Mouse (Mus musculus): ENCODE data around the gene Traf2.

The Traf2 gene

DNA sequence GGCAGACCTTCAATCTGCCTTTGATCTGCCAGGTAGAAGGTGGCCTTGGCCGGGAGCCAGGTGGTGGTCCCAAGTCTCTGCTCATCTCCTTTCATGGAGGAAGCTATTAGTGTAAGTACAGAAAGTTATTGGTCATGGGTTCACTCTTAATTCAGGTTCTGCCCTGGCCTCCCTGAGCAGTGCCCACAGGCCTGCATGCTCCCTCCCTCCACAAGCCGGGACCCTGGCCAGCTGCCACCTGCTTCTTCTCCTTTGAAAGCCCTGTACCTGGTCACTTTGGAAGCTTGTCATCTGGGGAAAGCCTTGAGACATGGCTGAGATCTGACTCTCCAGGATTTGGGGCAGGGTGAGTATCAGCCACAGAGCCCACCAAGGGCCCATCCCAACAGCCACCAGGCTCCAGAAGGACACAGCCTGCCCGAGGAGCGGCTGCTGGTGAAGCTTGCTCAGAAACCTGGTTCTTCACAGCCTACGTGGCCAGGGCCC, 53.2 kb downstream of the Traf2 start, which contains the start of gene Lcn12:
Lcn12 (minus strand) TSS at position 436 of the 486 bp plus-strand sequence.
- DNase-seq: no peak

DNA sequence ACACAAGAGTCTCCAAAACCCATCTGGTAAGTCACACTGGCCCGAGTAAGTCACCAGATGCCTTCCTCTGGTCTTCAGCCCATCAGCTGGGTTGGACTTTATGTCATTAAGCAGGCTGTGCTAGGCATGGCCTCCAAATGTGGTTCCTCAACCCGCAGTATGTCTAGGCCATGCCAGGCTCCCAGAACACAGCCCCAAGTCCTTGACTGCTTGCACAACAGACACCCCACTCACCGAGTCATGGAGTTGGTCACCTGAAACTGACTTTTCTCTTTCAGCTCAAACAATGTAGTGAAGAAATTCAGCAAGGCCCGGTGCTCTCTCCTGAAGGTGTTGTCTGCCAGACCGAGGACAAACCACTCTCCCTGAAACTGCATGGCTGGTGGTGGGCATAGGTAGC, 53.8 kb downstream of the Traf2 start:
- DNase-seq: no peak

DNA sequence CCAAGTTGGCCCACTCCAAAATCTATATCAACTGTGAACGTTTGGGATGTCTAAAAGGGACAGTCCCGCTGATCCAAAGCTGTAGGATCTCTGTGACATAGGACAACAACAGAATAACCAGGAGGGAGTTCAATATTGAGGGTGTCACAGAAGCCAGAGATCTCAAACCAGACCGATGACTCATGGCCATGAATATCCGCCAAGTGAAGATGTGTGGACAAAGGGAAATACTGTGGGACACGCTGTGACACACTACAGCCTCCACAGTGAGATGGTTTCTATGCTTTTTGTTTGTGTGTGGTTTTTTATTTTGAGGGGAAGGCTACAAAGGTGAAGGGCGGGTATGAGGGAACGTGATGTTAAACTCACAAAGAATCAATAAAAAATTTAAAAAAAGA, 58.1 kb downstream of the Traf2 start:
- no peak for DNase-seq

DNA sequence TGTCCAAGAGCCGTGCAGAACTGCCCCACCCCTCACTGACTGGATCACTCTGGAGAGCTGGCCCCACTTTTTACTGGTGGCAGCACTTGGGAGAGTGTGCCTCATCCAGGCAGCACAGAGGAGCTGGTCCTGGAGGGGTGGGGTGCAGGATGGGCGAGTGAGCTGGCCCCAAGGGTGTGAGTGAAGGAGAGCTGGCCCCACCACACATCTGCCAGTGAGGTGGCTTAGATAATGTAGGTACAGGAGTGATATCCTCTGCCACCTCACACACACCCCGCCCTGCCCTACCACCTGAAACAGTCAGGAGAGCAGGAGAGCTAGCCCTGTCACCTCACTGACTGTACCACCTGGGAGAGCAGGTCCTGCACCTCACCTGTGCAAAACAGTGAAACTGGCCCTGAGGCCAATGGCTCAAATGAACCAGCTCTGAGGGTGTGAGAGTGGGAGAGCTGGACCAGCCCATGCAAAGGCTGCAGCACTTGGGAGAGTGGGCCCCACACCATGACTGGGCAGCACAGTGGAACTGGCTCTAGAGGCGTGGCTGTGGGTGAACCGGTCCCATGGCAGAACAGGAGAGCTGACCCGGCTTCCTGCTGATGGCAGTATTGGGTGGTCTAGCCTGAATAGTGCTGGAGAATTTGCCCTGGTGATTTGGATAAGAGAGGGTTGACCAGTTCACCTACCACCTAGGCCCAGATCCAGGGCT, 58.6 kb downstream of the Traf2 start:
- no peak for DNase-seq

DNA sequence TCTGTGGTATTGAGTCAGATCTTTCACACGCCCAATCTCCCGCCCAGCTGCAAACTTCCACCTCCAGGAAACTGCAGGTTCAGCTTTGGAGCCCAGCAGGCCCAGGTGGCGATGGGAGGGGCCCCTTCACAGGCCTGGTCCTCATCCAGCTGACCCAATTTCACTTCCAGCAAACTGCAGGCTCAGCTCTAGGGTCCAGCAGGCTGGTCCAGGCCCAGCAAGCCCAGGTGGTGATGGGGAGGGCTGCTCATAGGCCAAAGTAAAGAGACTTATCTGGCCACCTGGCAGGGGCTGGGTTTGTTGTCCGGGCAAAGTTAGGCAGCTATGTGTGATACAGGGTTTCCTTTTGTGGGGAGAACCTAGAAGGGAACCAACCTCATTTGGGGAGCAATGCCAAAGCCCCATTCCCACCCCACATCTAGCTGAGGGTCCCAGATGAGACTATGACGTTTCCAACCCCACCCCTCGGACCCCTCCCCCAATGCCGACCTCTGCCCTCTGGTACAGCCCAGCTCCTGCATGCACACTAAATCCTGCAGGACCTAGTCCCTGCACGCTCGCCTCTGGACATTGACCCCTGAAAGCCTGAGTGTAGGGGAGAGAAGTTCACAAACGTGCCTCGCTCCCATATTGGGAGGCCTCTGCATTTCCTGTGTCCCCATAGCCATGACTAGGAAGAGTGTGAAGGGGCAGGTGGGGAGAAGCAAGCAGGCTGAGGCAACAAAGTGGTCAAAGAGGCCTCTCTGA, 61.7 kb downstream of the Traf2 start:
- DNase-seq: no peak

DNA sequence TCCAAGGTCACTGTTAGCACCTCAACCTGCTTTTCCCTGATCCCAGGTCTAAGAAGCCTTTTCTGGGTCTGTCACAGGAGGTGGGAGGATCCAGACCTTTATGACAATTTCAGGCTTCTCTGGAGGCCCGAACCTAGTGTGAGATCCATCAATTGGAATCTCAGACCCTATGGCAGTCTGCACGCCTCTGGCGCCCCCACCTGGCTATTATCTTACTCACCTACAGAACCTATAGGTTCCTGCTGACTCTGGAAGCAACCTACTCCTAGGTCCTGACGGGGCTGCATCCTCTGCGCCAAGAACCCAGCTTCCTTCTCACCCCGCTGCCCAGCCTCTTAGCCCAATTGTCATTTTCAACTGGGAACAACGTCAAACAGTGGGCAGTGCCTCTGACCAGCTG, 63.8 kb downstream of the Traf2 start:
- no peak for DNase-seq

DNA sequence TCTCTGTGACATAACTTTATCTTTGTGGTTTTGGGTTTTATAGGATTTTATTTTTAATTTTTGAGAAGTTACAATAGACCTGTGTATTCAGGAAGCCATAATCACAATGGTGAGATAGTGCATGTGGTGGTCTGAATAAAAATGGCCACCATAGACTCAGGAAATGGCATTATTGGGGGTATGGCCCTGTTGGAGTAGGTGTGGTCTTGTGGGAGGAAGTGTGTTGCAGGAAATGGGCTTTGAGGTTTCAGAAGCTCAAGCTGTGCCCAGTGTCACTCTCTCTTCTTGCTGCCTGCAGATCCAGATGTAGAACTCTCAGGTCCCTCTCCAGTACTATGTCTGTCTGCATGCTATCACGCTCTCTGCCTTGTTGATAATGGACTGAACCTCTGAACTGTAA, 66.2 kb downstream of the Traf2 start:
- DNase-seq: no peak

DNA sequence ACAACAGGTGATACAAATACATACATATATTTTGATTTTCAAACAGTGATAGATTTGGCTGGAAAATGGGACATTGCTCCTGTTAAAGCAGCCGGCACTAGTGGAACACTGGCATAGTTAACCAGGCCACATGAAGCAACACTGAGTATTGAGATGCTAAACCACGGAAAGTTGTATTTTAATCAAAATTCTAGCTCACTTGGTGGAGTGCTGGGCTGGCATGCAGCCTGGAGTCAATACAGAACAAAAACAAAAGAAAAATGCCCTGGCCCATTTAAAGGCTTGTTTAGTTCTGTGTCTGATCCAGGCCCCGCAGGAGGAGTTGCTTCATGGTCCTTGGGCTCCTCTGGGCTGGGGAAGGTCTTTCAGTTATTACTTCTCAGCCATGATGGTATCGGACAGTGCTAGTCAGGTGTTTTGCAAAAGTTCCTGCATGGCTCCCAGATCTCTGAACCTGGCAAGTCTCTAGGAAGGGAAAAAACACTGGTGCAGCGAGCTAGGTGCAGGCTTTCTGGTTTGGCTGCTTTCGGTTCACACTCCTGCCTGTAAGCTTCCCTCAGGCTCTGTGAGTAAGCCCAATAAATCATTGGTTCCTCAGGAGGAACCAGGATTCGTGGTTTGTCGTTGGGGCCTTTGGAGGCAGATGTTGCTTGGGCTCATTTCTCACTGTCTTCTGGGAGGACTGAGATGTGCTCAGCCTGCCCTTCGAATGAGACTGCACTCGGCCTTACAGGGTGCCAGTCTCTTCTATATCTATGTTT, 67.0 kb downstream of the Traf2 start:
- no peak for DNase-seq

DNA sequence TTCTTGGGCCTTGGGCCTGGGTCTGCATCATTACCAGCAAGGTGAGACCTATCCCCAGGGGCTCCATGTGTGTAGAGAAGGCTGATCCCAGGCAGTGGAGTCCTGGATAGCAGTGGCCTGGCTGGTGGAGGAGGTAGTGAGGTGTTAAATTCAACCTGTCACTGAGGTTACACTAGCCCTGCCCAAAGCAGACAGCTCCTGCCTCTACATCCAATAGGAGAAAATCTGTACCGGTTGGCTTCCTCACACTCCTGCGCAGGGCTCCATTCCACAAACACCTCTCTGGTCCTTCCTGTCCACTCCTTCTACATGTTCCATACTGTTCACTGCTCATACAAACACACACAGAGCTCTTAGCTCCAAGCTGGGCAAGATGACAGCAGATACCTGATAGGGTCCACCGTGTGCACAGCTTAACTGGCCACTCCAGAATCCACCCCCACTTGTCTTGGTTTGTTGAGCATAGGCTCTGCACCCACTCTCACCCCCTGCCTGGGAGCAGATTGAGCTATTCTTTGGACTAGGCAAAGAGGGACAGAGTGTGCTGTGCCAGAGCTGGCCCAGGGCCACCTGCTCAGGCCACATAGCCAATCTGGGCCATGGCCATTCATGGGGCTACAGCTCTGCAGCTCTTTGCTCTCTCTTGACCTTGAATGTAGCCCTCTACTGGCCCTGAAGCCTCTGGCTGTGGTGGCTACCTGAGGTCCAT, 68.6 kb downstream of the Traf2 start:
- no peak for DNase-seq

DNA sequence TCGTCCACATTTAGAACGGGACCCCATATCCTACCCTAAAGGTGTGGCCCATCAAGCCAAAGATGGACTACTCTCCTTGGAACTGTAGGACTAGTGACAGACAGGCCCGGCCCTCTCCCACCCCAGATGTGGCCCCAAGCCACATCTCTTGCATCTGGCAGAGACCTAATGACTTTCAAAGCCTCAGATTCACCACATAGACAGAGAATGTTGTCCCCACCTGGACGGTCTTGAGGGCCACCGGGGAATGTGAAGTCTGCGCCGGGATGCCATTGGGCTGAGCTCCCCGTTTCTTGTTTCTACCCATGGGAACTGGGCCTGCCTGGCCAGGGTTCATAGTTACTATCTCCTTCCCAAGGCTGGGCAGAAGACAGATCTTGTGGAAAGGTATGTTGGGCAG, 69.2 kb downstream of the Traf2 start:
- DNase-seq: no peak

DNA sequence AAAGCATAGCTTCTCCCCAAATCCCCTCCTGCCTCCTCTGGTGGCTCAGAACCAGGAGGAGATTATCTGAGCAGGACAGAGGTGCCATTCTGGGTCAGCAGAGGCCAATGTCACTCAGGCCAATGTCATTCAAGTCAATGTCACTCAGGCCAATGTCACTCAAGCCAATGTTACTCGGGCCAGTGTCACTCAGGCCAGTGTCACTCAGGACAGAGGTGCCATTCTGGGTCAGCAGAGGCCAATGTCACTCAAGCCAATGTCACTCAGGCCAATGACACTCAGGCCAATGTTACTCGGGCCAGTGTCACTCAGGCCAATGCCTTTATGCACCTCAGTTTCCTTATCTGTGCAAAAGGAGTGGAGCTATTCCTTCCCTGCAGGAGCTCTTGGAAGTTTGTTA, 74.2 kb downstream of the Traf2 start:
- no peak for DNase-seq

DNA sequence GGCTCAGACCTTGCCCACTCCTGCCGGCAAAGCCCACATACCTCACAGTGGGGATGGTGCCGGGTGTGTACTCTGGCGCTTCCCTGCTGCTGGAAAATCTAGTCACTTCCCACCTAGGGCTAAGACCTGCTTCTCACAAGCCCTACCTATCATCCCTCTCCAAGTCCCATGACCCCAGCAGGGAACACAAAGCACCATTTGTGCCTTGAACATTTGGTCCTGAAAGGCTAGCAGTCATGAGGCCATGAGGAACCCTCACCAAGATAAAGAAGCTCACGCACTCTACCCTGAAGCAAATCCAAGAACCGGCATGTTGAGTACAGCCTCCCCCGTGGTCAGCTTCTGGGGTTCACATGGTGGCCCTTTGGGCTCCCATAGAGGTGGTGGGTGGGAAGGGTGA, 76.8 kb downstream of the Traf2 start, which contains the start of gene Ptgds:
Ptgds (minus strand) TSS at position 78 of the 400 bp plus-strand sequence.
- no peak for DNase-seq

DNA sequence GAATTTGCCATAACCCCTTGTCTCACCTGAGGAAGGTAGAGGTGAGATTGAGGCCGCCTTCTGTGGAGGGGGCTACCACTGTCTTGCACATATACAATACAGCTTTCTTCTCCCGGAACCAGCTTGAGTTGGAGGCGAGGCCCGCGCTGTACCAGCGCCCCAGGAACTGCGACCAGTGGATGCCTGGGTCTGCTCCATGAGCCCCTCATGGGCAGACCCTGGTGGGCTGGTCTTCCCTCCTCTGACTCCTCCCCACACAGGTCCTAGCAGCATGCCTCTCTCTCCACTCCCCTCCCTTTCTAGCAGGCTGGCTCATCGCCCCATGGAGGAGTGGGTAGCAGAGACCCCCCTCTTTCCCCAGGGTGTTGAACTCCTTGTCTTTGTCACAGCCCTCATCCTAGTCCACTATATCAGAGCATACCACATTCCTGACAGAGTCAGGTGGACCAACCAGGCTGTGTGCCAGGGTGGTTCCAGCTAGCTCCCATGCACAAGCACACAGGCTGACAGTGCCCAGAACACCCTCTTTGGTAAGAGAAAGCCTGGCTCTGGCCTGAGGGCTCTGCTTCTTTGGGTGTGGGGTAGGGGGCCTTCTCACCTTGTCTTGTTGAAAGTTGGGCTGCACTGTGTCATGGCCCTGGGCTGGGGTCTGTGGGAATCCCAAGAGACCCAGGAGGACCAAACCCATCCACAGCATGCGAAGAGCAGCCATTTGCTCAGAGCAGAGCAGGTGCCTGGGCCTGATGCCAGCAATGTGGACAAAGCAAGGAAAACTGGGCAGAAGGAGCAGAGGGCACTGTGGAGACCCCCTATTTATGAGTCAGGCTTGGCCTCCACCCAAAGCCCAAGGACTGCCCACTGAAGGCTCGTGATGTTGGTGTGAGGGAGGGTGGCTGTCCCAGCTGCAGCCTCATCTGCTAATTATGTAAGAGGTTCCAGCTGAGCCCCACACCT, 77.5 kb downstream of the Traf2 start:
- DNase-seq: no peak
